ENCODE assay signal across 9 mouse cellular contexts in genomic region chr3:59130431-59130830, GRCm38 (mm10). TPM values are rescaled to one million over a fixed set of nuclear protein-coding genes. Genes with fewer than 3 reads are reported as not detected.
DNase-seq lines count a peak whose midpoint lies in the region; ATAC-seq and TF ChIP-seq lines count a peak whose summit lies in the region.
"Had no signal": no experiment of that assay in that cellular context is flagged by ENCODE, and none has a peak within 500 bp of the region (broad histone marks: within the 10 kb centered on the region; RNA-seq: fewer than 3 reads in every experiment).

No protein-coding gene starts in this region.

- WGBS in intestine, embryonic 14.5 days: 49% methylated on average over 8 of the region's 8 CpGs
- WGBS in macrophage (ENCODE audit: missing documents): 5% methylated on average over 8 of the region's 8 CpGs

- H3K27me3 ChIP-seq in CH12.LX (replicated peaks): no peaks in the 10 kb centered on the region
- no peaks in the 10 kb centered on the region for H3K27me3 ChIP-seq in intestine, embryonic 14.5 days (replicated peaks; ENCODE audit: control insufficient read depth, insufficient read depth, low read length)
- H3K27me3 ChIP-seq: embryonic facial prominence, embryonic 13.5 days had no signal

- in situ Hi-C loops in CH12.LX (cut with MboI; ENCODE audit: low pct_ligation_motif_present, low pct_unique_long_range_greater_than_20kb, low sequenced_read_pairs): no loop called here

- no peak for TF ChIP-seq EP300 in CH12.LX (IDR thresholded peaks at IDR 0.05; ENCODE audit: low read length)

- H3K27ac ChIP-seq in CH12.LX (ENCODE audit: insufficient read depth, low read depth) (no peak overlapping the region), macrophage (peak overlapping the region; percentile 73)
- H3K27ac ChIP-seq in intestine, embryonic 14.5 days (ENCODE audit: low read depth): 0 out of 2 replicates have a peak overlapping the region, but pooled peaks have one; percentile 3
- H3K27ac ChIP-seq: embryonic facial prominence, embryonic 13.5 days had no signal

- peak overlapping the region in 2 of 3 experiments; percentile 6 to 12 for H3K4me3 ChIP-seq in CH12.LX (replicated peaks in 1 of 3; ENCODE audit: low read depth in 2 of 3, low read length in 2 of 3, poor library complexity in 1 of 3)
- H3K4me3 ChIP-seq in intestine, embryonic 14.5 days (ENCODE audit: low read depth, low read length): no peak overlapping the region
- peak overlapping the region; percentile 39 for H3K4me3 ChIP-seq in macrophage (ENCODE audit: inconsistent target)
- H3K4me3 ChIP-seq: embryonic facial prominence, embryonic 13.5 days; myocyte had no signal

- no peak for TF ChIP-seq RAD21 in CH12.LX (IDR thresholded peaks at IDR 0.05; ENCODE audit: low read depth, low read length)

- no peak for ATAC-seq in intestine, embryonic 14.5 days (replicated peaks; ENCODE audit: low FRiP score, low TSS enrichment, low read depth)
- ATAC-seq in cerebellum, adult (ENCODE audit: insufficient number of reproducible peaks, low FRiP score, low TSS enrichment): no peak

- H3K79me2 ChIP-seq in CH12.LX (replicated peaks; ENCODE audit: control insufficient read depth, extremely low read depth, insufficient read depth, poor library complexity, severe bottlenecking) (no peaks in the 10 kb centered on the region), macrophage (ENCODE audit: inconsistent target) (peaks cover 3% of the 10 kb centered on the region; the same call in 1 of the 2 replicates)

- H3K9ac ChIP-seq in CH12.LX (ENCODE audit: insufficient read depth, low read depth): no peak overlapping the region
- no peak overlapping the region for H3K9ac ChIP-seq in intestine, embryonic 14.5 days (ENCODE audit: low read length)
- H3K9ac ChIP-seq: embryonic facial prominence, embryonic 13.5 days had no signal

- DNase-seq in CD4-positive helper T cell, adult 2 months (ENCODE audit: low read depth, low spot score): peak; percentile 47
- no peak for DNase-seq in CH12.LX (ENCODE audit: extremely low read depth)
- no peak for DNase-seq in intestine, embryonic 14.5 days (ENCODE audit: low spot score)
- no peak for DNase-seq in cerebellum, adult 18-20 months
- DNase-seq in cerebellum, postnatal 25 days: no peak

- peak overlapping the region; percentile 48; the same call in 1 of the 2 replicates for H3K4me2 ChIP-seq in CH12.LX (ENCODE audit: insufficient read depth, low read depth, poor library complexity, severe bottlenecking)
- H3K4me2 ChIP-seq in intestine, embryonic 14.5 days (ENCODE audit: low read length): no peak overlapping the region; the same call in 1 of the 2 replicates
- H3K4me2 ChIP-seq: embryonic facial prominence, embryonic 13.5 days had no signal

- H3K4me1 ChIP-seq in CH12.LX (ENCODE audit: control insufficient read depth in 1 of 2, insufficient read depth in 2 of 2): peaks cover 8 to 33% of the 10 kb centered on the region in 2 experiments
- H3K4me1 ChIP-seq in intestine, embryonic 14.5 days (replicated peaks; ENCODE audit: control insufficient read depth, insufficient read depth, low read length): peaks cover 9% of the 10 kb centered on the region

- H3K9me3 ChIP-seq in CH12.LX (replicated peaks; ENCODE audit: low read length): no peaks in the 10 kb centered on the region
- H3K9me3 ChIP-seq in intestine, embryonic 14.5 days (ENCODE audit: control insufficient read depth, low read length): no peaks in the 10 kb centered on the region
- H3K9me3 ChIP-seq: embryonic facial prominence, embryonic 13.5 days had no signal

- no peak for TF ChIP-seq POLR2A in CH12.LX (IDR thresholded peaks at IDR 0.05; ENCODE audit: low read depth, low read length)

- dilution Hi-C loops in CH12.LX (cut with MboI; ENCODE audit: extremely low pct_ligation_motif_present, extremely low pct_unique_long_range_greater_than_20kb, low sequenced_read_pairs): no loop called here

- H3K36me3 ChIP-seq in CH12.LX (replicated peaks in 1 of 2; ENCODE audit: control insufficient read depth in 1 of 2, insufficient read depth in 1 of 2, low read length in 1 of 2) (peaks cover 0 to 4% of the 10 kb centered on the region in 2 experiments), macrophage (ENCODE audit: inconsistent target) (no peaks in the 10 kb centered on the region)
- H3K36me3 ChIP-seq in intestine, embryonic 14.5 days (ENCODE audit: control insufficient read depth, insufficient read depth, low read length): no peaks in the 10 kb centered on the region
- H3K36me3 ChIP-seq: embryonic facial prominence, embryonic 13.5 days had no signal

- no peak for TF ChIP-seq CTCF in CH12.LX (conservative IDR thresholded peaks at IDR 0.05 in 1 of 2, IDR thresholded peaks at IDR 0.05 in 1 of 2; ENCODE audit: low read depth in 2 of 2, low read length in 2 of 2)

TF ChIP-seq in CH12.LX, 34 proteins besides CTCF, POLR2A, EP300 and RAD21:
- TF ChIP-seq UBTF (IDR thresholded peaks at IDR 0.05; ENCODE audit: low read depth, low read length) (0 out of 2 replicates have a peak, but pooled peaks have one; percentile 40), MAX (IDR thresholded peaks at IDR 0.05; ENCODE audit: low read length) (no peak)

RNA-seq across cellular contexts. Expression of gene P2ry14, which starts 23.0 kb away (rescaled TPM):
- 0.25 and 0.34 TPM in 2 replicates for total RNA-seq in CH12.LX (2012; rRNA removed)
- total RNA-seq in CH12.LX (2014; rRNA removed): 0.24 and 0.32 TPM in 2 replicates
- 0.20 and 0.46 TPM in 2 replicates for polyA plus RNA-seq in CH12.LX (2012; ENCODE audit: insufficient read length, low read depth)
- polyA plus RNA-seq in intestine, embryonic 14.5 days (2014; fragmentation: Nextera tagmentation; extraction: Ambion mirVana): 8.4 and 8.6 TPM in 2 replicates
- total RNA-seq in macrophage (2018; cell fraction: chromatin; rRNA removed): 100 to 1,000 TPM in 5 of 26 experiments, 10 to 100 TPM in 21; 19.4 to 147 (median 66.7) TPM
- total RNA-seq in macrophage (2018; cell fraction: cytosol; rRNA removed): 100 to 1,000 TPM in 3 of 26 experiments, 10 to 100 TPM in 23; 32.6 to 136 (median 62.8) TPM
- total RNA-seq in macrophage (2018; cell fraction: nucleus; rRNA removed): 100 to 1,000 TPM in 8 of 26 experiments, 10 to 100 TPM in 18; 19.8 to 137 (median 73.9) TPM
- polyA plus RNA-seq in macrophage (2018): 13.2 to 63.8 TPM (median 61.0 TPM) in 3 replicates

RNA-seq across cellular contexts. Expression of gene Gpr171, which starts 28.8 kb away (rescaled TPM):
- 12.6 and 15.4 TPM in 2 replicates for total RNA-seq in CH12.LX (2012; rRNA removed)
- total RNA-seq in CH12.LX (2014; rRNA removed): 59.4 and 65.8 TPM in 2 replicates
- 18.4 and 20.9 TPM in 2 replicates for polyA plus RNA-seq in CH12.LX (2012; ENCODE audit: insufficient read length, low read depth)
- 1.1 and 1.2 TPM in 2 replicates for polyA plus RNA-seq in intestine, embryonic 14.5 days (2014; fragmentation: Nextera tagmentation; extraction: Ambion mirVana)
- total RNA-seq in macrophage (2018; cell fraction: chromatin; rRNA removed): 1 to 10 TPM in 8 of 26 experiments, under 1 TPM in 13, not detected in 5; 0.36 to 4.1 (median 0.82) TPM
- total RNA-seq in macrophage (2018; cell fraction: cytosol; rRNA removed): 1 to 10 TPM; 1.1 to 6.4 (median 2.9) TPM
- 1 to 10 TPM in 24 of 26 experiments, under 1 TPM in 2; 0.77 to 7.3 (median 2.6) TPM for total RNA-seq in macrophage (2018; cell fraction: nucleus; rRNA removed)
- polyA plus RNA-seq in macrophage (2018): 2.4 to 8.4 TPM (median 4.9 TPM) in 3 replicates
- polyA plus RNA-seq: myocyte had no signal
